Mouse (Mus musculus) adrenal gland (tissue): ENCODE data around the gene Ptpa.
"Not testable (repeated sequence)": the region's sequence is repeated elsewhere in the genome, so short reads cannot be mapped to it uniquely, and the experiment has no call there.

Experiments used
- intact Hi-C: fragments of 180-260 bp; cut with DNase I; formaldehyde crosslinking; loops from one replicate; pipeline ENCODE4 v1.15.1; 2025

The Ptpa gene

GRCm38 (mm10) chr2:30401581-30401980 is 14.3 kb upstream of the Ptpa start:
- intact Hi-C loops: no loop called here

- intact Hi-C loops: no loop called here
These were observed 13.4 kb upstream of the Ptpa start for GRCm38 (mm10) chr2:30402351-30402826.

GRCm38 (mm10) chr2:30402843-30403242 is 13.0 kb upstream of the Ptpa start:
- intact Hi-C loops: no loop called here

GRCm38 (mm10) chr2:30403870-30404269 is 12.0 kb upstream of the Ptpa start:
- intact Hi-C loops: no loop called here

DNA sequence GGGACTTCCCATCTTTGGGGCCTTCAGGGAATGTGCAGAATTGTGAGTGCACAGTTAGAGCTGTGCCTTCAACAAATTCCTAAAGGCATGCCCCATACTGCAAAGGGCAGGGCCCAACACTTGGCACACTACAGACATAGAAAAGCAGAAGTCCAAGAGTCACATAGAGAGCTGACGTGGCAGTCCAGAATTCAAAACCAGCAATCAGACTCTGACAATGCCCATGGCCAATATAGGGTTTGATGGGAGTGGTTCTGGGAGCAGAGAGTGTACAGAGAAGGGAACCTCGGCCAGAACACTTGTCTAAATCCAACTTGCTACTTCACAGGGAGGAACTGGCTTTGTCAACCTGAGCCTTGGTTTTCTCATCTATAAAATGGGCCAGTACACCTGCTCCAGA is 8.6 kb upstream of the Ptpa start:
- intact Hi-C loops: no loop called here

GRCm38 (mm10) chr2:30407778-30408177 is 8.1 kb upstream of the Ptpa start:
- intact Hi-C loops: no loop called here

- intact Hi-C loops: no loop called here
These were observed 7.3 kb upstream of the Ptpa start for GRCm38 (mm10) chr2:30408452-30409100.

- intact Hi-C loops: no loop called here
These were observed 6.2 kb upstream of the Ptpa start for GRCm38 (mm10) chr2:30409454-30410176.

DNA sequence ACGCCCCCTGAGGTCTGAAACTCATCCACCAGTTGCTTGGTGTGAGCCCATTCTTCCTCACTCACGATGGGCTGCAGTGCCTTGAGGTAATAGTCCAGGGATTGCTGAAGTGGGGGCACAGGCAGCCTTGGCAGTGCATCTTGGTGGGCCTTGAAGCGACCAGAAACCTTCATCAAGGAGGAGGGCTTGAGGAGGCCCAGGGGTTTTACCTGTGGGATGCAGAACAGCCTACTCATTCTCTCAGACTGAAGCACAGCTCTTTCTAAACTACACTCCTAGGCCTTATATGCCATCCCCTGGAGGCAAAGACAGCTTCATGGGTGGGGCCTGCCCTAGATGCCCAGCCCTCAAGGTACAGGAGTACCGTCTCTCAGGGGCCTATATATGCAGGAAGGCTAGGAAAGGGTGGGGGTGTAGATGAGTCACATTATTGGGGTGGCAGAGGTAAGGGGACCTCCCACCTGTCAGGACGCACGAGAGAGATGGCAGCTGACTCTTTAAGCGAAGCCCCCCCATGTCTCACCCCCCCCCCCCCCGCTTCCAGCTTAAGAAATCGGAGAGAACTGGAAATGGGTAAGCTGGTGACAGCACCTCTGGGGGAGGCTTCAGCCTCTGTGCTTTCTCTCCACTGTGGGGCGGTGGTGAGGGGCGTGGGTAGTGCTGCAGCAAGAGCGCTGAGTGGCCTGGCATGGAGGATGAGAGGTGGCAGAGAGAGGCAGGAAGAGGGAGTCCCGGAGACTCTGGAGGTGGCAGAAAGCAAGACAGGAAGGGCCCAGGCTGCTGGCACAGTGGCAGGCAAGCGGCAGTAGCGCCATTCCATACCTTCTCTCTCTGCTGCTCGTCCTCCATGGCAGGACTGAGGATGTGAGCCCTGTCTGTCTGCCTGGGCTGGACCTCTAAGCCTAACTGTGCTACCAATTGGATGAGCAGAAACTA is 2.5 kb upstream of the Ptpa start:
- intact Hi-C loops: no loop called here

- intact Hi-C loops: no loop called here
These were observed 1.7 kb upstream of the Ptpa start for GRCm38 (mm10) chr2:30414101-30414500.

- intact Hi-C loops: no loop called here
These were observed 1.2 kb upstream of the Ptpa start for GRCm38 (mm10) chr2:30414681-30415080.

GRCm38 (mm10) chr2:30415157-30415935 is 493 bp upstream of the Ptpa start, which contains the start of gene Crat:
Gene Crat, minus strand, starts transcription at chr2:30415813.
- intact Hi-C loops: no loop called here

DNA sequence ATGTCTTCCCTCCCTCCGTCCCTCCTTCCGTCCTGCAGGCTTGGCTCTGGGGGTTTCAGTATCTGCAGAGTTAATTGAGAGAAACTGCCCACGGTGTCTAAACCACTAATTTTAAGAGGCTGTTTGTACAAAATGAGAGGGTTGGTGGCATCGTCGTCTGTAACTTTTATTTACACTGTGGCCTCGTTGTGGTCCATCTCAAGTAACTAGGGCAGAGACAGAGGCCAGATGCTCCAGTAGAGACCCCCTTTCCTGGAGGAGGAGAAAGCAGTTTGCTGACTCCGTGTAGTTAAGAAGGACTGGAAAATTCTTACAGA is 768 bp downstream of the Ptpa start:
- intact Hi-C loops: no loop called here

- intact Hi-C loops: not testable (repeated sequence)
These were observed 1.3 kb downstream of the Ptpa start for GRCm38 (mm10) chr2:30417154-30417553.

DNA sequence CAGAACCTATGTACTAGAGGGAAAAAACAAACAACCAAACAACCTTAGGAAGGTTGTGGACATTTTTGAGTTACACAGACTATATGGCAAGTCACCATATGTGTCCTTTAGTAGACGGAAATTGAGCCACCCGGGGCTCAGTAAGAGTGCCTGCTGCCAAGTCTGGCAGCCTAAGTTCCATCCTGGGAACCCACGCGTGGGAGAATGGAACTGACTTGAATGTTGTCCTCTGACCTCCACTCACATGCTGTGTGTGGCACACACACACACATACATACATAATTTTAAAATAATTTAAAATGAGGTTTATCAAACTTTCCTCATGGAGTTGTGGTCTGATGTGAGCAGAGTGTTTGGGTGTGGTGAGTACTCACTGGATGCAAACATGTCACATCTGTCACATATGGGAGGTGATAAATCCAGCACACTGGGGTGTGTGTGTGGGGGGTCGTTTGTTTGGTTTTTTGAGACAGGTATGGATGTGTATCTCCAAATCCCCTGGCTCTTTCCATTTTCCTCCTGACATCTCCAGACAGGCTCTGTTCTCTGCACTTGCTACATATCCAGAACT is 1.8 kb downstream of the Ptpa start:
- intact Hi-C loops: no loop called here

DNA sequence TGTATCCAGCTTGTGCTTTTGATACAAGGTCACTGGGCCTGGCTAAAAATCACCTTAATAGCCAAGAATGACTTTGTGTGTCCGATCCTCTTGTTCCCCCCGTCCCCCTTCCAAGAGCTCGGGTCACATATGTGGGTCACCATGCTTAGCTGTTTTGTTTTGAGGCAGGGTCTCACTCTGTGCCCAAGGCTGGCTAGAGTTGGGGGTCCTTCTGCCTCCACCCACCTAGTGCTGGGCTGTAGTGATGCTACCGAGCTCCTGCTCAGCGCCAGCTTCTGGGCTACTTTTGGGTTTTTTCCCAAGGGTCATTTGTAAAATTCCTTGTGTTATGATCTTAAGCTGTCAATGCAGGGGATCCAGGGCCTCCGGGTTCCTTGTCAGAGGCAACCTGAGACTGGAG is 2.4 kb downstream of the Ptpa start:
- intact Hi-C loops: no loop called here

- intact Hi-C loops: no loop called here
These were observed 3.3 kb downstream of the Ptpa start for GRCm38 (mm10) chr2:30419112-30419511.

DNA sequence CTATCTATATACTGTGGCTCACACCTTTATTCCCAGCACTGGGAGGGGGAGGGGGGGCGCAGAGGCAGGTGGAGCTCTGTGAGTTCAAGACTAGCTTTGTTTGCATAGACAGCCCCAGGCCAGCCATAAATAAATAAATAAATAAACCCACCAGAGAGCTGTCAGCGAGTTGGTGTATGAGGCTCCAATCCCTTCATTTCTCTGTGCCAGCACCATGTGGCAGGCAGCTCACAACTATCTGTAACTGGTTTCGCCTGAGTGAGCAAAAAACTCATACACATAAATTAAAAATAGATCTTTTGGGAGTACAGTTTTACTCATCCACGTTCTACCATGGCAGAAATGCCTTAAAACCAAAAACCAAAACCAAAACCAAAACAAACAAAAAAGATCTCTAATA is 5.6 kb downstream of the Ptpa start:
- intact Hi-C loops: no loop called here

GRCm38 (mm10) chr2:30429156-30429555 is 13.3 kb downstream of the Ptpa start:
- intact Hi-C loops: no loop called here

GRCm38 (mm10) chr2:30435326-30436155 is 19.7 kb downstream of the Ptpa start:
- intact Hi-C loops: loop anchor here (2.0 to 5.0 kb wide), 2 partner anchors 359 to 497 kb away; no protein-coding TSS in a partner anchor
